Mouse (Mus musculus) frontal cortex, adult 2 months (tissue): Measurements from ENCODE around the gene Pigz. TPM values are rescaled to one million over a fixed set of nuclear protein-coding genes. Genes with fewer than 3 reads are reported as not detected.
"Not testable (repeated sequence)": the region's sequence is repeated elsewhere in the genome, so short reads cannot be mapped to it uniquely, and the experiment has no call there.

Source experiments
- DNase-seq, 2 experiments: peaks; one replicate each; pipeline ENCODE4 v3.0.0; 2022; ENCODE audit warnings: low spot score in 1 of 2; ENCODE audit errors: extremely low spot score in 1 of 2
- polyA plus RNA-seq: library from polyadenylated mRNA; depleted of rRNA; stranded (reverse); fragments of >200 nt; gene quantifications from 2 replicates; pipeline ENCODE4 v1.2.3, GENCODE M21; 2012

The Pigz gene
- polyA plus RNA-seq, 1 experiment, result 8.8 TPM

GRCm38 (mm10) chr16:31927412-31927811, 6.2 kb upstream of the Pigz start:
- no peak for DNase-seq

- DNase-seq, result peak in 1 of 2 experiments; percentile 56
Observed at GRCm38 (mm10) chr16:31931330-31931729, 2.3 kb upstream of the Pigz start.

- peak in 1 of 2 experiments; percentile 38 for DNase-seq
Observed at GRCm38 (mm10) chr16:31932255-31932654, 1.4 kb upstream of the Pigz start.

- peak; percentile 91 to 92 for DNase-seq
Observed at GRCm38 (mm10) chr16:31932840-31933697, 582 bp upstream of the Pigz start.

- no peak for DNase-seq
Observed at GRCm38 (mm10) chr16:31934550-31935010, 929 bp downstream of the Pigz start.

- peak in 1 of 2 experiments; percentile 54 for DNase-seq
Observed at GRCm38 (mm10) chr16:31935091-31935979, 1.7 kb downstream of the Pigz start.

GRCm38 (mm10) chr16:31936568-31936967, 2.9 kb downstream of the Pigz start:
- DNase-seq, result no peak

GRCm38 (mm10) chr16:31938856-31939255, 5.2 kb downstream of the Pigz start:
- no peak for DNase-seq

GRCm38 (mm10) chr16:31940586-31940985, 6.9 kb downstream of the Pigz start:
- no peak for DNase-seq

- DNase-seq, result peak in 1 of 2 experiments; percentile 91
Observed at GRCm38 (mm10) chr16:31943980-31944379, 10.3 kb downstream of the Pigz start.

GRCm38 (mm10) chr16:31944698-31945255, 11.1 kb downstream of the Pigz start:
- DNase-seq, result no peak

GRCm38 (mm10) chr16:31945372-31945771, 11.7 kb downstream of the Pigz start:
- no peak for DNase-seq

- not testable (repeated sequence) for DNase-seq
Observed at GRCm38 (mm10) chr16:31945986-31946385, 12.3 kb downstream of the Pigz start.

GRCm38 (mm10) chr16:31947333-31947732, 13.7 kb downstream of the Pigz start:
- no peak for DNase-seq

GRCm38 (mm10) chr16:31947901-31948316, 14.3 kb downstream of the Pigz start:
- DNase-seq, result peak in 1 of 2 experiments; percentile 27

GRCm38 (mm10) chr16:31948345-31948774, 14.7 kb downstream of the Pigz start, which contains the start of the genes 0610012G03Rik and Ncbp2:
Gene 0610012G03Rik, minus strand, starts transcription at chr16:31948494.
Gene Ncbp2, plus strand, starts transcription at chr16:31948513.
- peak; percentile 85 to 97 for DNase-seq

- peak in 1 of 2 experiments; percentile 56 for DNase-seq
Observed at GRCm38 (mm10) chr16:31963224-31963623, 29.6 kb downstream of the Pigz start.

GRCm38 (mm10) chr16:31975258-31975657, 41.6 kb downstream of the Pigz start:
- no peak for DNase-seq

- DNase-seq, result no peak
Observed at GRCm38 (mm10) chr16:31979501-31979900, 45.9 kb downstream of the Pigz start.

- no peak for DNase-seq
Observed at GRCm38 (mm10) chr16:31980946-31981345, 47.3 kb downstream of the Pigz start.
